Mouse (Mus musculus): Measurements from ENCODE around the gene Jund. TPM values are rescaled to one million over a fixed set of nuclear protein-coding genes. Genes with fewer than 3 reads are reported as not detected.

Gene Jund
- total RNA-seq, 2 experiments from 2014 or later = 166 to 187 TPM

DNA sequence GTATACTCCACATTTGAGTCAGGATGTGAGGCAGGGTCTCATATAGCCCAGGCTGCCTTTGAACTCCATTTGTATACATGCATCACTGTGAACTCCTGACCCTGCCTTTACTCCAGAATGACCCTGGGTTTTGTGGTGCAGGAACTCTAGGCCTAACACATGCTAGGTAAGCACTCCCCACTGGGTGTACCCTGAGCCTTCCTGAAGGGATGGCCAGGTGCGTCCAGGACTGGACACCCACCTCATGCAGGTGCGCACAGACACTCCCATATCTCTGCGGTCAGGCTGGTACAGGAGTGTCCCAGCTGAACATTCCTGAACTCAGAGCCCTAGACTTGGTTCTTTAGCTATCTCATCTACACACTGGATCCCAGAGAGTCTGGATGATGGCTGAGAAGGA, 24.6 kb upstream of the Jund start:
- DNase-seq (ENCODE audit: low spot score in 2 of 2) = no peak

- no peak for DNase-seq (ENCODE audit: low spot score in 2 of 2)
These were observed 24.0 kb upstream of the Jund start for GRCm38 (mm10) chr8:70674716-70675115.

GRCm38 (mm10) chr8:70675336-70675735, 23.4 kb upstream of the Jund start:
- no peak for DNase-seq (ENCODE audit: low spot score in 2 of 2)

GRCm38 (mm10) chr8:70677451-70678080, 21.2 kb upstream of the Jund start:
- DNase-seq (ENCODE audit: low spot score in 2 of 2) = no peak

DNA sequence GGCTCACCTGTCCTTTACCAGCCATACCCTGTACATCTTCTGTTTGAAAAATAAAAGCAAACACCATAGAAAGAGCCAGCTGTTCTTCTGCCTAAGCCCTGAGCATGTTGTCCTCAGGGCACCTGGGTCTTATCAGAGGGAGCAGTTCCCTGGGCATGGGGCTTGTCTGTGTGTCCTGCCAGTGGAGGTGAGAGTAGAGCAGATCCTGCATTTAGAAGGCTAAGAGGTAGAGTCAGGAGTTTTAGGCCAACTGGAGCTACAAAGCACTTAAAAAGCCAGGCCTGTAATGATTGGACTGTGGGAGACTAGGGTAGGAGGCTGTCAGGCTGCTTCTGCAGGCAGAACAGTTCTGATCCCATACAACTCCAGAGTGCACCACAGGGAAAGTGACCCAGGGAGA, 20.1 kb upstream of the Jund start:
- DNase-seq (ENCODE audit: low spot score in 2 of 2) = no peak

DNA sequence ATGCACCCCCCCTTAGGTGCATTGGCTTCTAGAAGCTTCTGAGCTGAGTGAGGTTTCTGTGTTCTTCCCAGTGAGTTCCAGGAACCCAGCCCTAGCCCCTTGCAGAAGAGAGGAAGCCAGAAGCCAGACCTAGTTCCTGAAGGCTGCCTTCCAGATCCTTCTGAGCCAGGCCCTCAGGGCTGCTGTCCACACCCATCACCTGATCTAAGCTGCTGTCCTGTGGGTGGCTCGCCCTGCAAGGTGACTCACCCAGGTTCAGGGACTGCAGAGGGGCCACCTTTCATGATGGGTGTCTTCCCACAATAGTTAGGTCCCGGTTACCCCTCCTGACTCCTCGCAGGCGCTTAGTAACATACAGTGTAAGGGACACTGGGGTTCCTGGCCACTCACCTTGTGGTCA, 19.3 kb upstream of the Jund start:
- no peak for DNase-seq (ENCODE audit: low spot score in 2 of 2)

DNA sequence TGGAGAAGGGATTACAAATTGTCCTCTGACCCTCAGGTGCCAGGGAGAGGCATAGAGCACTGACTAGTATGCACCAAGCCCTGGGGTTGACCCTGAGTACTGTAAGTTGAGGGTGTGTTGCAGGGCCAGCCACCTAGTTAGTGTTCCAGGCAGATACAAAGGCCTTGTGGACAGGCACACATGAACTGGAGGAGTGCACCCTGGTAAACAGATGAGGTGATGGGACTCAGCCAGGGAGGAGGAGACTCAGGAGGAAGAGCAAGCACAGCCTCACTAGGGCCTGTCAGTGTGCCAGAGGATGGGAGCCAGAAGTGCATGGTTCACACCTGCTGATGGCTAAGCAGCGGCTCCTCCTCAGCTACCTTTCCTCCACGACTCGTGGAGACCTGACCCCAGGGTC, 18.7 kb upstream of the Jund start:
- DNase-seq (ENCODE audit: low spot score in 2 of 2) = no peak

GRCm38 (mm10) chr8:70681410-70681809, 17.3 kb upstream of the Jund start:
- no peak for DNase-seq (ENCODE audit: low spot score in 2 of 2)

GRCm38 (mm10) chr8:70682193-70682592, 16.6 kb upstream of the Jund start:
- no peak for DNase-seq (ENCODE audit: low spot score in 2 of 2)

GRCm38 (mm10) chr8:70682692-70683091, 16.1 kb upstream of the Jund start:
- DNase-seq (ENCODE audit: low spot score in 2 of 2) = no peak

GRCm38 (mm10) chr8:70684291-70684690, 14.5 kb upstream of the Jund start:
- peak in 1 of 2 experiments; percentile 52 for DNase-seq (ENCODE audit: low spot score in 2 of 2)

- DNase-seq (ENCODE audit: low spot score in 2 of 2) = no peak
These were observed 11.2 kb upstream of the Jund start for GRCm38 (mm10) chr8:70687576-70687975.

DNA sequence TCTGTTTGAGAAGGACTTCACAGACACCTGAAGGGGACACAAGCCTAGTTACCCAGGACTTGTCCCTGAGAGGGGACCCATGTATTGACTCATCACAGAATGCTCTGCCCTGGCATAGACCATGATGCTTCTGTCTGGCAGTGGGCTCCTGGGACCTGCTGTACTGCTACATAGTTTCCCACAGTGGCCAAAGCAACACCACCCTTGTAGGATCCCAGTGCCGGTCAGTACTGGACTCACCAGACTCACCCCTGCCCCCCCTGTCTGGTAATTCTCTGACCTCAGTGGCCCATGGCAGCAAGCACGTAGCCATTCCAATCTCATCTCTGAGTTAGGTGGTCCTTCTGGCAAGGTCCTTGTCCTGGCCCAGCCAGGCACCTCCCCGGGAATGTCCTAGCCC, 10.6 kb upstream of the Jund start:
- no peak for DNase-seq (ENCODE audit: low spot score in 2 of 2)

DNA sequence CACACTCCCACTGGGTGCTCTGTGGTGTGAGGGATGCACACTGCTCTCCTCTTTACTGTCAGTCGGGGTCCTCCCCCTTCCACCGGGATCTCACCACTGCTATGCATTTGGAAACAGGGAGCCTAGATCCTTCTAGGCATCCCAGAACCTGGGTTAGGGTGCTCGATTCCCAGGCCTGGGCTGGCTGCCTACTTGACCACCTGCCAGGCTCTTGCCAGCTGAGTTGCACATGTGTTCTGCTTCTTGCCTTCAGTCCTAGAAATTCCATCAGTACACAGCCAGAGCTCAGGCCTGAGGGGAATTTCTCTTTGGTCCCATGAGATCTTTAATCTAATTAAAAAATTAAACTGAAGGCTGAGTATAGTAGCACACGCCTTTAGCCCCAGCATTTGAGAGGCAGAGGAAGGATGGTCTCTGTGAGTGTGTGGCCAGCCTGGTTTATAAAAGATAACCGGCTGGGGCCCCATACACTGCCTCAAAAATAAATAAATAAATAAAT, 8.8 kb upstream of the Jund start:
- DNase-seq (ENCODE audit: low spot score in 2 of 2) = no peak

GRCm38 (mm10) chr8:70691230-70691629, 7.5 kb upstream of the Jund start:
- no peak for DNase-seq (ENCODE audit: low spot score in 2 of 2)

GRCm38 (mm10) chr8:70691727-70692231, 7.0 kb upstream of the Jund start:
- peak; percentile 36 to 46 for DNase-seq (ENCODE audit: low spot score in 2 of 2)

- DNase-seq (ENCODE audit: low spot score in 2 of 2) = no peak
These were observed 5.1 kb upstream of the Jund start for GRCm38 (mm10) chr8:70693636-70694035.

DNA sequence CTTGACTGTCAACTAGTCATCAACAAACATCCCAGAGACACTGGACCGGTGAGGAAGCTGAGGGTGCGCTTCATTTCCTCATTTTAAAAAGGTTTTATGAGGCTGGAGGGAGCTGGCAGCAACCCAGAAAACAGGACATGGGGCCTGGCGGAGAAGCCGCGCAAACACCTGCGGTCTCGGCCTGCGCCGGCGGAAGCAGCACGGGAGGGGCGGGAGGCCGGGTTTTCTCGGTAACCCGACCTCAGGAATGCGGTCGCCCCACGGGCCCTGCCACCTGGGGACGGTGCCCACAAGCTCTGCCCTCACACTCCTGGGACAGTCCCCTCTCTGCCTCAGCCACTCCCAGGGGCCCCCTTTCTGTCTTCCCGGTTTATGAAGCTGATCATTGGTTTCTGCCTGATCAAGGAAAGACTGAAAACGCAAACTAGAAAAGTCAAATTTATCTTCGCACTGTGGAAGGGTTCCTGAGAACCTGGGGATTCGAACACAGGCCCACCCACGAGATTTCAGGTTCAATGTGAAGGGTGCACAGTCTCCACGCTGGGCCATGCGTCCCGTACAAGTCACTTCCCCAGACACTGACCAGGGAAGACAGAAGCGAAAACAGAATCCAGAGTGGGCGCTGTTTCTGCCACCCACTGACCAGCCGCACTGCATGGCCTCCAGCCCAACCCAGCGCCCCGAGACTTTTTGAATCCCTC, 3.3 kb upstream of the Jund start:
- DNase-seq (ENCODE audit: low spot score in 2 of 2) = no peak

DNA sequence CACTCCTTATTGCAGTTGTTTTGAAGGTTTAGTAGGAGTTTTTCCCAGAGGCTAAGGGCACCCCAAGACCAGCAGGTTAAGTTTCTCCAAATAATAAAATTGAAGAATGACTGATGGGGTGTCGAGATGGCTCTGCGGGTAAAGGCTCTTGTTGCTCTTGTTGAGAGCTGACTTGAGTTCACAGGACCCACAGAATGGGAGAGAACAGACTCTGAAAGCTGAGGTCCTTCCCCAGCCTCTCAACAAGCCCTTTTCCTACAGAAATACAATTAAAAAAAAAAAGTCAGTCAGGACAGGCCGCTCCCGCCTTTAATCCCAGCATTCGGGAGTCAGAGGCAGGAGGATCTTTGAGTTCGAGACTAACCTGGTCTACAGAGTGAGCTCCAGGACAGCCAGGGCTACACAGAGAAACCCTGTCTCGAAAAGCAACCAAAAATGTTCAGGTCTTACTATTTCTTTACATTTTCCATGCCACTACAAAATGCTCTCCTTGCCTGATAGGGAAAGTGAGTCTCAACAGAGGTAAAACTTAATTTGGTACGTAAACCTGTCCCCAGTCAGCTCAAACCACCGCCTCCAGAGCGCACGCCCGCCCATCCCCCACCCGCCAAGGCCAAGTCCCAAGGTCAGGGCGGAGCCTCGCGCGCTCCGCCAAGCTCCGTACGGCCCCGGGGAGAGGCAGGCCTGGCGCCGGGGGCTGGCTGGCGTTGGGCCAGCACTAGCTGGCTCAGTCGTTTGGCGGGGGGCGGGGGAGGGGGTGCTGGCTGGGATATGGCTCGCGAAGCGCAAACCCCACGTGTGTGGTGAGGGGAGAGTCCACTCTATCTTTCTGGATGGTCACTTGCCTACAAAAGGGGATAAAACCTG, 2.5 kb upstream of the Jund start:
- peak; percentile 35 to 61 for DNase-seq (ENCODE audit: low spot score in 2 of 2)

DNA sequence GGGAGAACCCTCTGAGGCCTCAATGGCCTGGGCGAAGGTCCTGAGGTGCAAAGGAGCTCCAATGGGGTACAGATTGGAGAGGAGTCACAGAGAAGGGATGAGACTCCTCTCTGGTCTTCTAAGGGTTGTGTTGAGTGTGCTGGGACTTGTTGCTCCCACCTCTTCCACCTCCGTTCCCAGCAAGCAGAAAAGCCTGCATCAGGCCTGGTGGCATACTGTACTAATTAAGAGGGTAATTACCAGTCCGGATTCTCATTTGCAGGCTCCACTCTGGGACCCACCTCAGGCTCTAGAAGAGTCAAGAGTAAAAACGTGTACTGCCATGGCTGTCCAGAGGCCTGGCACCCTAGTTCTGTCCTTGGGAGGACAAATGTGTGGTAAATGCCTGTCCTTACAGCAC, 1.8 kb upstream of the Jund start:
- no peak for DNase-seq (ENCODE audit: low spot score in 2 of 2)

- DNase-seq (ENCODE audit: low spot score in 2 of 2) = no peak
These were observed 1.1 kb upstream of the Jund start for GRCm38 (mm10) chr8:70697366-70698250.
